Mouse (Mus musculus) cerebellum, postnatal 14 days (tissue): ENCODE measurements around the gene Gpbar1.

Experiments used
- DNase-seq, 2 experiments: peaks; one replicate each; pipeline ENCODE4 v3.0.0; 2021; ENCODE audit warnings: mixed read lengths in 2 of 2

Gene Gpbar1

GRCm38 (mm10) chr1:74278538-74278937 lies at the start of gene Gpbar1:
Gene Gpbar1 (plus strand): TSS chr1:74278550.
- no peak for DNase-seq

- no peak for DNase-seq
These were observed 48.4 kb upstream of the Gpbar1 start for GRCm38 (mm10) chr1:74229942-74230341.

GRCm38 (mm10) chr1:74230992-74231391 lies 47.4 kb upstream of the Gpbar1 start:
- no peak for DNase-seq

GRCm38 (mm10) chr1:74235938-74236589 lies 42.3 kb upstream of the Gpbar1 start, which contains the start of gene Arpc2:
Gene Arpc2 (plus strand): TSS chr1:74236084.
- DNase-seq = peak; percentile 97 to 98

- peak; percentile 62 to 65 for DNase-seq
These were observed 41.6 kb upstream of the Gpbar1 start for GRCm38 (mm10) chr1:74236590-74237317.

GRCm38 (mm10) chr1:74237671-74238070 lies 40.7 kb upstream of the Gpbar1 start:
- DNase-seq = no peak

- no peak for DNase-seq
These were observed 40.2 kb upstream of the Gpbar1 start for GRCm38 (mm10) chr1:74238136-74238535.

- DNase-seq = no peak
These were observed 39.2 kb upstream of the Gpbar1 start for GRCm38 (mm10) chr1:74239162-74239561.

GRCm38 (mm10) chr1:74239618-74240017 lies 38.7 kb upstream of the Gpbar1 start:
- DNase-seq = no peak

- DNase-seq = no peak
These were observed 38.0 kb upstream of the Gpbar1 start for GRCm38 (mm10) chr1:74240311-74240710.

GRCm38 (mm10) chr1:74240832-74241231 lies 37.5 kb upstream of the Gpbar1 start:
- DNase-seq = no peak

- no peak for DNase-seq
These were observed 32.8 kb upstream of the Gpbar1 start for GRCm38 (mm10) chr1:74245525-74245924.

- DNase-seq = no peak
These were observed 29.6 kb upstream of the Gpbar1 start for GRCm38 (mm10) chr1:74248799-74249198.

- no peak for DNase-seq
These were observed 28.9 kb upstream of the Gpbar1 start for GRCm38 (mm10) chr1:74249331-74249980.

- no peak for DNase-seq
These were observed 28.3 kb upstream of the Gpbar1 start for GRCm38 (mm10) chr1:74250096-74250495.

GRCm38 (mm10) chr1:74255704-74256345 lies 22.5 kb upstream of the Gpbar1 start:
- DNase-seq = no peak

- DNase-seq = no peak
These were observed 21.6 kb upstream of the Gpbar1 start for GRCm38 (mm10) chr1:74256782-74257181.

- DNase-seq = no peak
These were observed 15.8 kb upstream of the Gpbar1 start for GRCm38 (mm10) chr1:74262510-74262909.

GRCm38 (mm10) chr1:74268750-74269149 lies 9.6 kb upstream of the Gpbar1 start:
- DNase-seq = no peak

- DNase-seq = no peak
These were observed 6.7 kb upstream of the Gpbar1 start for GRCm38 (mm10) chr1:74271659-74272058.

- no peak for DNase-seq
These were observed 3.3 kb upstream of the Gpbar1 start for GRCm38 (mm10) chr1:74275015-74275414.

GRCm38 (mm10) chr1:74277041-74277440 lies 1.3 kb upstream of the Gpbar1 start:
- no peak for DNase-seq

- no peak for DNase-seq
These were observed 340 bp upstream of the Gpbar1 start for GRCm38 (mm10) chr1:74277883-74278537.
